Mouse (Mus musculus): ENCODE measurements around the gene Hcls1. TPM values are rescaled to one million over a fixed set of nuclear protein-coding genes. Genes with fewer than 3 reads are reported as not detected.

The Hcls1 gene
- total RNA-seq (2015; ENCODE audit: low replicate concordance) (12.5 and 13.2 TPM in 2 replicates), total RNA-seq (2017; ENCODE audit: low replicate concordance) (51.3 and 56.9 TPM in 2 replicates)

DNA sequence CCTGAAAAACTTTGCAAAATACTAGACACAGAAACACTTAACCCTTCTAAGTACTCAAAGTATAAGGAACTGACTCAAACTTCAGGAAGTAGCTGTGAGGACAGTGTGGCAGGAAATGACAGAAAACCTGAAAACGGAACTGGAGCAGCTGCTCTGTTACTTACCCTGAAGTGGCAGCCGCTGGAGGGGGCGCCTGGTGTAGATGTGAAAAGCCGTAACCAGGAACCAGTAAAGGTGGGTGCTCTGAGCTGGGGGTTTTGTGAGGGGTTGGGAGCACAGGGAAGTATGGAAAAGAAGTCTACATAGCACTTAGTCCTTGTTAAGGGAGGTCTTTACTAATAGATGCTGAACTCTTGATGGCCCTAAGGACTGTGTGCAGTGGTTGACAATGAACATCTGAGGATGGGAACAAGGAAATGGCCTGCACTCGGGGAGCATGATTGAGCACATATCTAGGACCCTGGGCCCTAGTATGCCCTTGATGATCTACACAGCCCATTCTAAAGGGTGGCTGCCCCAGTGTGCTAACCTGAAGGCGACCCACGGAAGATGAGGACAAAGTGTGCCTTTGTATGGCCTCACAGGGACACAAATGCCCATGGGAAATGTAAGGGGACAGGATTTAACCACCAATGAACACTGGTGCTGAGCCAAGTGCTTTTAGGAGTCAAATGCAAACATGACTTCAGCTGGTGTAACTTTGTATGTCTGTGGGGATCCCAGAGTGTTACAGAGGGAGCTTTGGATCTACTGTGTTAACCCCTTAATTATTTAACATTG is at the start of gene Hcls1:
TSS of gene Hcls1 (plus strand) at position 143 of the 780 bp plus-strand sequence.
- peak; percentile 34 for ATAC-seq (replicated peaks; ENCODE audit: low FRiP score, poor library complexity, severe bottlenecking)

- no peak for ATAC-seq (replicated peaks; ENCODE audit: low FRiP score, poor library complexity, severe bottlenecking)
Observed at GRCm38 (mm10) chr16:36885912-36886311, 48.9 kb upstream of the Hcls1 start.

- ATAC-seq (replicated peaks; ENCODE audit: low FRiP score, poor library complexity, severe bottlenecking): no peak
Observed at GRCm38 (mm10) chr16:36887546-36887945, 47.2 kb upstream of the Hcls1 start.

GRCm38 (mm10) chr16:36890559-36890958 is 44.2 kb upstream of the Hcls1 start:
- ATAC-seq (replicated peaks; ENCODE audit: low FRiP score, poor library complexity, severe bottlenecking): peak; percentile 88

DNA sequence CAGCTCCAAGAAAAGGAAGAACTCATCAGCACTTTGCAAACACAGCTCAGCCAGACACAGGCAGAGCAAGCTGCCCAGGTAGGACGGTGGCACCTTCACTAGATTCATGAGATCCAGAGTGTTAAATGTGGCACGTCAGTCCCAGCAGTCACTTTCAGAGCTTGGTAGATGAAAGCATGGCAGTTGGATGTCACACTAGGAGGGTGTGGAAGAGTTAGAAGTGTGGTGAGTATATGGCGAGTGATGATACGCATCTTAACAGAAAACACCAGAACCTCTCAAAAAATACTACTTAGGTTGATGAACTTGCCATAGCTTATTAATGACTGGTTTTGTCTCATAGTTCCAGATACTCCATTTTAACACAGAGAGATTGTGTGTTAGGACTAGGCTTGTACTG is 43.4 kb upstream of the Hcls1 start:
- ATAC-seq (replicated peaks; ENCODE audit: low FRiP score, poor library complexity, severe bottlenecking): peak; percentile 47

DNA sequence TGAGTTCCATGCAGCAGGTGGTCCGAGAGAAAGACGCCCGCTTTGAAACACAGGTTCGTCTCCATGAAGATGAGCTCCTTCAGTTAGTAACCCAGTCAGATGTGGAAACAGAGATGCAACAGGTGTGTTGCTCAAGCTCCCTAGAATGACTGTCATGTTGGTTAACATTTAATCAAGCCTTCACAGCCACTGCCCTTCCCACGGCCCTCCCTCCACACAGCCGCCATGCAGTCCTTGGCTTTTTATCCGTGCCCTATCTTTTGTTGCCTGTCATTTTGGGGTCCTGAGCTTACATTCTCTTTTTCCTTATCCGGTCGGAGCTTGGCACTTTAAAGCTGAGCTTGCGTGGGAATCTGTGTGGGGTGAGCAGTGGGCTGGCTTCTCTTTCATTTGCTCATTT is 41.5 kb upstream of the Hcls1 start:
- 0 out of 2 replicates have a peak, but pooled peaks have one; percentile 37 for ATAC-seq (replicated peaks; ENCODE audit: low FRiP score, poor library complexity, severe bottlenecking)

DNA sequence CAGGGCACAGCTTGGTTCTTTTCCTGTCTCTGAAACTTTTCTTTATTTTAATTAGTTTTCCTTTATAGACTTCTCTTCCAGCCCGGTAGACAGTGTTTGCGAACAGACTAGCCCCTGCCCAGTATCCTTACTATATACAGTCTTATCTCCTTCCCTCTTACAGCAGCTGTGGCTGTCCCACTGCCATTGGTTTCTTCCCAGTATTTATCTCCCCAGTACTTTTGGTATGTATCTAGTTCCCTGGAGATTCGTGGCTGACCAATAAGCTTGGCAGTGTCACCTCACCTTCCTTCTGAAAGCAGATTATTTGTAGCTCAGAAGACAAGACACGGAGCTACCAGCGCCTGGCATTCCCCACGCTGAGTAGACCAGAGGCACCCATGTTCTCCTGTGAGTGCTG is 38.1 kb upstream of the Hcls1 start:
- no peak for ATAC-seq (replicated peaks; ENCODE audit: low FRiP score, poor library complexity, severe bottlenecking)

- no peak for ATAC-seq (replicated peaks; ENCODE audit: low FRiP score, poor library complexity, severe bottlenecking)
Observed at GRCm38 (mm10) chr16:36903156-36903555, 31.6 kb upstream of the Hcls1 start.

GRCm38 (mm10) chr16:36911909-36912308 is 22.9 kb upstream of the Hcls1 start:
- ATAC-seq (replicated peaks; ENCODE audit: low FRiP score, poor library complexity, severe bottlenecking): no peak

DNA sequence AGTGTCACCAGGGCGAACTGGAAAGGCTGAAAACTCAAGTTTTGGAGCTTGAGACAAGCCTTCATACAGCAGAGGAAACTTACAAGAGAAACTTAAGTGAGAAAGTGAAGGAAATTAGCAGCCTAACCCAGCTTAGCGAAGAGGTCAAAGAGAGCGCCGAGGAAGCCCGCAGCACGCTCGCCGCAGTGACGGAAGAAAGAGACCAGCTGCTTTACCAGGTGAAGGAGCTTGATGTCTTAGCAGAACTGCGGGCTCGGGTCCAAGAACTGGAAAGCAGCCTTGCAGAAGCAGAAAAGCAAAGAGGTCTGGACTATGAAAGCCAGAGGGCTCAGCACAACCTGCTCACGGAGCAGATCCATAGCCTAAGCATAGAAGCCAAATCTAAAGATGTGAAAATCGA is 22.5 kb upstream of the Hcls1 start:
- ATAC-seq (replicated peaks; ENCODE audit: low FRiP score, poor library complexity, severe bottlenecking): no peak

DNA sequence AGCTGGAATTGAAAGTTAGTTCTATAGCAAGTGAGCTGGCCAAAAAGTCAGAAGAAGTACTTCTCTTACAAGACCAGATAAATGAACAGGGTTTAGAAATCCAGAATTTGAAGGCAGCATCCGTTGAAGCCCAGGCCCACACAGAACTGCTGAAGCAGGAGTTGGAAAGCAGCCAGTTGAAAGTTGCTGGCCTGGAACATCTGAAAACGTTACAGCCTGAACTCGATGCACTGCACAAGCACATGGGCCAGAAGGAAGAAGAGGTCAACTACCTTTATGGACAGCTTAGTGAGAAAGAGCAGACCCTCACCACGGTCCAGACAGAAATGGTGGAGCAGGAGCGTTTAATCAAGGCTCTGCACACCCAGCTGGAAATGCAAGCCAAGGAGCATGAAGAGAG is 20.6 kb upstream of the Hcls1 start:
- no peak for ATAC-seq (replicated peaks; ENCODE audit: low FRiP score, poor library complexity, severe bottlenecking)

GRCm38 (mm10) chr16:36918505-36918904 is 16.3 kb upstream of the Hcls1 start:
- ATAC-seq (replicated peaks; ENCODE audit: low FRiP score, poor library complexity, severe bottlenecking): no peak

- ATAC-seq (replicated peaks; ENCODE audit: low FRiP score, poor library complexity, severe bottlenecking): no peak
Observed at GRCm38 (mm10) chr16:36920410-36920809, 14.4 kb upstream of the Hcls1 start.

- ATAC-seq (replicated peaks; ENCODE audit: low FRiP score, poor library complexity, severe bottlenecking): no peak
Observed at GRCm38 (mm10) chr16:36921067-36921613, 13.6 kb upstream of the Hcls1 start.

GRCm38 (mm10) chr16:36921980-36922379 is 12.8 kb upstream of the Hcls1 start:
- ATAC-seq (replicated peaks; ENCODE audit: low FRiP score, poor library complexity, severe bottlenecking): no peak

DNA sequence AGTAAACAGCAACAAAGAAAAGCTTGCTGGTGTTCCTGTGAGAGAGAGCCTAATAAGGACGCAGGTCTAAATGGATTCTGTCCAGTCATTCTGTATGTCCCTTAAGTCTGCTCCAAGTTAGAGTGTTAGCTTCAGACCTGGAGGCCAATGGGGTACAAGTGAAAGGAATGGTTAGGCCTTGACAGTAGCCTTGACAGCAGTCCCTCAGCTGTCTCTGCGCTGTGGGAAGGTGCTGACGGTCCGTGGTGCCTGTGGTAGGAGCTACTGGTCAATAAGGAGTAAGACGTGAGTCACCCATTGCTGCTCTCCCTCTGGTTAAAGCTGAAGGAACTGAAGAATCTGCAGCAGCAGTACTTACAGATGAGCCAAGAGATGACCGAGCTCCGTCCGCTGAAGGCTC is 10.5 kb upstream of the Hcls1 start:
- ATAC-seq (replicated peaks; ENCODE audit: low FRiP score, poor library complexity, severe bottlenecking): no peak

DNA sequence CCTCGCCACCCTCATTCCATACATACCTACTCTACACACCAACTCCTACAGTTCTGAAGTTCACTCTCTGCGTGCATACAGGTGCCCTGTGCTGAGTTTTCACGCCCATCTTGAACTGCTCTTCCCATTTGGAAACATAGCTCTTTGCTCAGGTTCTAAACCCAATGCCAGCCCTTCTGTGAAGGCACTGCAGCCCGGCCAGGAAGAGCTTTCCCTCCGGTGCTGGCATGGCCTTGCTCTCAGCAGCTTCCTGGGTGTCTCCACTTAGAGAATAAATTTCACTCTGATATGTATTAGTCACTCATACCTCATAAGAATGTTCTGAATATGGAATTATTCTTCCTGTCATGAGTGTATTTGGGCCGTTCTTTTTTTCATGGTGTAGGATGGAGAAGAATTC is 9.4 kb upstream of the Hcls1 start:
- no peak for ATAC-seq (replicated peaks; ENCODE audit: low FRiP score, poor library complexity, severe bottlenecking)

DNA sequence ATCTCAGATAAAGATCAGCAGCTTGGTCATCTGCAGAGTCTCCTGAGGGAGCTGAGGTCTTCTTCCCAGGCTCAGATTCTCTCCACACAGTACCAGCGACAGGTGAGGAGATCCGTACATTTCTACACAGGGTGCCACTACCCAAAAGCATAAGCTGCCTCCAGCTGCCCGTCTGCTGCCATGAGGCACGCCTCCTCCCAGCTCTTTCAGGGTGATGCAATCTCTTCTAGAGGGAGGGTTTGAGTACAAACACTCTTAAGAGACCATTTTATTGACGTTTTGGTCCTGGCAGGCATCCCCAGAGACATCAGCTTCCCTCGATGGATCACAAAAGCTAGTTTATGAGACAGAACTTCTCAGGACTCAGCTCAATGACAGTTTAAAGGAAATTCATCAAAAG is 9.0 kb upstream of the Hcls1 start:
- ATAC-seq (replicated peaks; ENCODE audit: low FRiP score, poor library complexity, severe bottlenecking): no peak

DNA sequence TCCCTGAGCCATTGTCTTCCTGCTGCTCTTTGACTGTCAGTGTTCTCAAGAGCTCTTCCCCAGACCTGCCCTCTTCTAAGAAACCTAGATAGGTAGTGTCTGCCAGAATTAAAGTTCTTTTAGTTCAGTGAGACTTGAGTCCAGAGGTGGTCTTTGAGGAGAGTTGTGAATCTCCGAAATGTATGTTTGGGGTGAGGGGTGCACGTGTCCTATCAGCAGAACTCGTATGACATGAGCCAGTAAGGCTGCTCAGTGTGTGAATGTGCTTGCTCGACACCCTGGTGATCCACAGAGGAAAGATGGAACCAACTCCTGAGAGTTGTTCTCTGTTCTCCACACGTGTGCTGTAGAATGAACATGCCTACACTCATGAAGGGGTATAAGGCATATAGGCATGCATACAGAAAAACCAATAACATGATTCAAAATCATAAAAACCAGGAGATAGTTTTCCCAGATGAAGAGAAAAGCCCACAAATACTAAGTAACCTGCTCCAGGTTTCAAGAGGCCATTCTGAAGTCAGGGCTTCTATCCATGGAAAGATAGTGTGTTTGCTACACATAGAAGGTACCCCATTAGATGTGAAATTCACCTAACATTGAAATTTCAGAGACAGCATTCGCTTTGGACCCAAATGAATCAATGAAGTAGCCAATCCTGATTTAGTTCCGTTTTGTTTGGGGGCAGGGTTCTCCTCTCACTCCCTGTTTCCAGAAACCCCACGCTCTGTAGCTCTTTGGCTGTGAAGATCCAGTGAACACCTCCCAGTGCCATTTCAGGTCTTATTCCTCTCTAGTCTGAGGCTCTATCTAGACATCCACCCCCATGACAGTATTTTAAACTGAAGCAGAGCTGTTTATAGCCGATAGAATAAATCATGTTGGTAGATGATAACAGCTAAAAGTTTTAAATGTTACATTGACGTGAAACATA is 8.0 kb upstream of the Hcls1 start:
- ATAC-seq (replicated peaks; ENCODE audit: low FRiP score, poor library complexity, severe bottlenecking): no peak

- no peak for ATAC-seq (replicated peaks; ENCODE audit: low FRiP score, poor library complexity, severe bottlenecking)
Observed at GRCm38 (mm10) chr16:36927495-36928105, 7.2 kb upstream of the Hcls1 start.
